Mouse (Mus musculus) neural tube, embryonic 10.5 days (tissue): Measurements from ENCODE around the gene Ebf4.
"Not testable (repeated sequence)": the region's sequence is repeated elsewhere in the genome, so short reads cannot be mapped to it uniquely, and the experiment has no call there.

Source experiments
- DNase-seq: peaks from one replicate; pipeline ENCODE4 v3.0.0-alpha.2; 2017; ENCODE audit warnings: low spot score; ENCODE audit errors: extremely low spot score

Ebf4 gene

DNA sequence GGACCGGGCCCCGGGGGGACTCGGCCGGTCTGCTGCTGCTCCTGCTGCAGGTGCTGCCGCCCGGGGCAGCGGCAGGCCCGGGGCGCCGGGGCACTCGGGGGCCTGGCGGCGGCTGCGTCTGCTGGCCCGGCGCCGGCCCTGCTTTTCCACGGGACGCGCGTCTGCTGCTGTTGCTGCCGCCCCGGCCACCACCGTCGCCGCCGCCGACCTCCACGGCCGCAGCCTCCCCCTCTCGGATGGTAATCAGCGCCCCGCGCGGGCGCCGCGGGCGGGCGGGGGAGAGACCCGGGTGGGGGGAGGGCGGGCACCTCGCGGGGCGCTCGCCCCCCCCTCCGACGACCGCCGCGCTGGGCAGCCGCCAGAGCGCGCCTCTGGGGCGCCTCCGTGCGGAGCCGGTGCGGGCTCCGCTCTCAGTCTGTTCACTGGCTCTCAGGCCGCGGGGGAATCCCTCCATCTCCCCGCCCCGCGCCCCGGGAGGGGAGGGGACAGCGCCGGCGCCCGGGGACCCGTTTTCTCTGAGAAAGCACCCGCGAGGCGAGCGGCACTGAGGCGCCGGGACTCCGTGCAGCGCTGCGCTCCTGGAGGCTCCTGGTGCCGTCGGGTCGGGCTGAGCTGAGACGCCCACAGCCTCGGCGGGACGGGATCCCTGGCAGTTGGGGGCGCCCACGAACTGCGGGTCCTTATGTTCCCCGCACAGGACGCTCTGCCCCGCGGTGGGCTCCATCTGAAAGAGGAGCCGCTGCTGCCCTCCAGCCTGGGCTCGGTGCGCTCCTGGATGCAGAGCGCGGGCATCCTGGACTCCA lies 563 bp downstream of the Ebf4 start:
- DNase-seq = peak; percentile 68

DNA sequence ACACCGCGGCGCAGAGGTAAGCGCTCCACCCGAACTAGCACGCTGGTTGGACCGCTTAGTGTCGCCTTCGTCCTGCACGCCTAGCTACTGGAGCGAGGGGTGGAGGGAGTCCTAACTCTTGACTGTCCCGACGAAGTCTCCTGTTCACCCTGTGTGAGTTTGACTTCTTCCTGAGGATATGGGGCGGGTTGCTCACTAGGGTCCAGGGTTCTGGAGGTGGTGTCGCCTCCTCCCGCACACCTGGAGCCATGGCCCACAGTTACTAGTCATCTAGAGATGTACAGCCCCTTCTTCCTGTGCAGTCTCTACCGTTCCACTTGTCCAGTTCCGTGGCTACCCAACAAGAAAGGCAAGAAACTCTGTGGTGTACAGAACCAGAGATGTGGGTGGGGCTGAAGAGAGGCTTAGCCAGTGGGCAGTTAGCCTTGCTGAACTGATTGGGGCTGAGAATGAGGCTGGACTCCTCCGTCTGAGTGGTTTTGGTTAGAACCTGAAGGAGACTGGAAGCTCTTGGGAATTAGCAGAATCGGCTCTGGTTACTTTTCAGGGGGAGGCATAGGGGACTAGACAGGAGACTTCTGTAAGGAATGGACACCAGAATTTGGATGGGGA lies 1.3 kb downstream of the Ebf4 start:
- DNase-seq = no peak

DNA sequence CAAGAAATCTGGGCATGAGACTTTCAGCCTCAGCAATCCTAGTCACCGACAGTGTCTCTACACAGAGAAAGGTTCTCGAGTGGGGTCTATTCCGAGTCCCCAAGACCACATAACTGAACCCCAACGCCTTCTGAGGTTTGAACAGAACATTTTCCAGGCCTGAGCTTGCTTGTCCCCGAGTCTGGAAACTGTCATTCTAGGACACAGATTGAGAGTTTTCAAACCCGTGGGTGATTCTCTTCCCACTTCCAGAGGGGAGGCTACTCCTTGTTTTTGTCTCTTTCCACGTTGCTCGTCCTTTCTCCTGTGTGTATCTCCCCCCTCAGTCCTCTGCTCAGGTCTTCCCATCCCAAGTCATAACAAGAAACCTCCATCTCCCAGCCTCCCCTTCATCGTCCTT lies 2.6 kb downstream of the Ebf4 start:
- DNase-seq = no peak

DNA sequence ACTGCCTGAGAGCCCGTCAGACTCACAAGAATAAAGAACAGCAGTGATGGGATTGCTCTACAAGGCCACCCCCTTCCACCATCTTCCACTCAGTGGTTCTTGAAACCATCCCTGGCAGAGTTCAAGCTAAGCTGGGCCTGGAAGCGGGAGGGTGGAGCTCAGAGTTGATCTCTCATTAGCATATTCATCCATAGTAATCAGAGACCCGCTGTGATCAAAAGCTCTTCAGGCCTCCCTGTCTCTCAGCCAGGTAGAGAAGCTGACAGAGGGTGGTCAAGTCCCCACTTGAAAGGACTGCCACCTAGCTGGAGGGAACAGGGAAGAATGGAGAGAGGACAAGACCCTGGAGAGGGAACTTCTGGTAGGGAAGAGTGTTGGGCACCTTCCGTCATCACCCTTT lies 8.0 kb downstream of the Ebf4 start:
- no peak for DNase-seq

DNA sequence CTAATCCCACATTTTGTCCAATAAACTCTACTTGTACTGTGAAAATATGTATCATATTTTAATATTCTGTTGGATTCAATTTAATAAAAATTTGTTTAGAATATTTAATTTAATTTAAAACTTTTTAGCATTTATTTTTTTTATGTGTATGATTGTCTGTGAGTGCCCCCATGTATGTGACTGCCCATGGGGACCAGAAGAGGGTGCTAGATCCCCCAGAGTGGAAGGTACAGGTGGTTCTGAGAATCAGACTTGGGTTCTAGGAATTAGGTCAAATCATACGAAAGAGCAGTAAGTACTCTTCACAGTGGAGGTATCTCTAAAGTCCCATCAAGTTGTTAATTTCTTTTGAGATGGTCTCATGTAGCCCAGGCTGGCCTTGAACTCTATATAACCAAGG lies 32.1 kb downstream of the Ebf4 start:
- no peak for DNase-seq

DNA sequence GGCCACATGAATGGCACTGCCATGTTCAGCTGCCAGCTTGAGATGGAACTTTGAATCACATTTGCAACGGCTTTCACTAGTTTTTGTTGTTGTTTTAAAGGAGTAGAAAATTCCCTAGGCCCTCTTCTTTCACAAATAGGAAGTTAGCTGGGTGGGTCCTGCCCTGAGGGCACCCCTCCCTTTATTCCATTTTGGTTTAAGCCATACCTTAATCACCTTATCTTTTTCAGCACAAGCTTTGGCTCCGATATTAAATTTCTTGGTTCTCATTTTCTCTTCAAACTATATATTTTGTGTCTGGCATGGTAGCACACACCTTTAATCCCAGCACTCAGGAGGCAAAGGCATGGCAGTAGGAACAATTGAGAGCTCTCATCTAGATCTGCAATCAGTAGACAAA lies 34.5 kb downstream of the Ebf4 start:
- no peak for DNase-seq

DNA sequence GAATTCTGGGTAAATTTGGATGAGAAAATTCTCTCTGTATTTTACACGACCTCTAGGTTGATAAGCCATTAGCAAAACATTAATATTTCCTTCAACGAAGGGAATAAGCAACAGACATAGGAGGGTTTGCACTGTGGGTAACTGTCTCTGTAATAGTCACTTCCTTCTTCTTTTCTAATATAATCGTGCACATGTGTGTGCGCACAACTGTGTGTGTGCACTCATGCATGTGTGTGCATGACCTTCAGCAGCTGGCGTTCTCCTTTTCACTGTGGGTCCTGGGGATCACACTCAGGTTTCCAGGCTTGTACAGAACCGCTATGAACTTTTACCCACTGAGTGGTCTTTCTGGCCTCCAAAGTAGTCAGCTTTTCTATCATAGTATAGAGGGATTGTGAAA lies 40.1 kb downstream of the Ebf4 start:
- no peak for DNase-seq

DNA sequence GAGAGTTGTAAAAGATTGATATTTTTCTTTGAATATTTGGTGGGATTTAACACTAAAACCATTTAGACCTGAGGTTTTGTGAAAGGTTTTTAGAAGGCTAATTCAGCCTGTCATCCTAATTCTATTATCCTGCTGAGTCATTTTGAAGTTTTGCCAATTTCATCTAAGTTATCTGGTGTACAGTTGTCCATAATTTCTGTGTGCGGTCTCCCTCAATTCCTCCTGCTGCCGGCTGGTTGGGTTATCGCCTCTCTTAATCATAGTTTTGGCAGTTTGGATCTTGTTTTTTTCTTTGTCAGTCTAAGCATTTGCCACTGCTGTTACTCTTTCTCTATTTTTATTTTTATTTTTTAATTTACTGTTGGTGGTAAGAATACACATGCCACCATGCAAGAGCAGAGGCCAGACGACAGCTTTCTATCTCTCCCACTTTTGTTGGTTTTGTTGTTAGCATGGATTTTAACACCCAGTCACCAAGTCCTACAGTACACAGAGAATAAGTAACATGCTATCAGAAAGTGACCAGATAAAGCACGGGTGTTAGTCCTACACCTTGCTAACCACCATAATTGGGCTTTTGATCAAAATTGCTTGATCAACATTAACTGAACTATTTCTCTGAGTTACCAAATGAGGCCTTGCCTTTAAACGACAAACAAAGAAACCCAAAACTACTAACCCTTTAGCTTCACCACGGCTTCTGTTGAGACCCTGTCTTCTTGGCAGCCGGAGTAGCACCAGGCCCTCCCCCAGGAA lies 45.7 kb downstream of the Ebf4 start:
- DNase-seq = no peak

DNA sequence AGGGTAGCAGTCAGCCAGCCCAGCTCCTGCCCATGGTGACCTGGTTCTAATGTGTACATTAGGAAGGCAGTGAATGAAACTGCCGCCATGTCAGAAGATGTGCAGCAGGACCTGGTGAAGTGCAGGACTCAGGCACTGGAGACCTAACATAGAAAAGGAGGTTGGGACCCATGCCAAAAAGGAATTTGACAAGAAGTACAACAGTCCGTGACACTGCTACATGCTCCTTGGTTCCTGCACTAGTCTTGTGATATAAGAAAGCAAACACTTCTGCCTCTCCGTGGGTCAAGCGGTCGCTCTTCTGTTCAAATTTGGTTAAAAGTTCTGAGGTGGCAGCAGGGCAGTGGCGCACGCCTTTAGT lies 46.2 kb downstream of the Ebf4 start:
- no peak for DNase-seq

DNA sequence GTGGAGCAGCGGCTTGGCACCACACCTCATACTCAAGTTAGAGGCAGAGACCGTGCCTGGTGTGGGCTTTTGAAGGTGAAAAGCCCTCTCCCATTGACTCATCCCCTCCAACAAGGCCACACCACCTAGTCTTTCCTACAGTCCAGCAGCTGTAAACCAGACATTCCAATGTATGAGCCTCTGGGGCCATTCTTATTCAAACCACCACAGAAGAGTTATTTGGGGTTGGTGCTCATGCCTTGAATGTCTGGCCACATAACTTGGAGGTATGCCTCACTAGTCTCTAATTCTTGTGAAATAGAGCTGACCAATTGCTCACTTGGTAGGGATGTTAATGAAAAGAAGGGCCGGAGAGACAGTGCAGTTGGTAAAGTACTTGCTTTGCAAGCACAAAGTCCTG lies 55.4 kb downstream of the Ebf4 start:
- no peak for DNase-seq

DNA sequence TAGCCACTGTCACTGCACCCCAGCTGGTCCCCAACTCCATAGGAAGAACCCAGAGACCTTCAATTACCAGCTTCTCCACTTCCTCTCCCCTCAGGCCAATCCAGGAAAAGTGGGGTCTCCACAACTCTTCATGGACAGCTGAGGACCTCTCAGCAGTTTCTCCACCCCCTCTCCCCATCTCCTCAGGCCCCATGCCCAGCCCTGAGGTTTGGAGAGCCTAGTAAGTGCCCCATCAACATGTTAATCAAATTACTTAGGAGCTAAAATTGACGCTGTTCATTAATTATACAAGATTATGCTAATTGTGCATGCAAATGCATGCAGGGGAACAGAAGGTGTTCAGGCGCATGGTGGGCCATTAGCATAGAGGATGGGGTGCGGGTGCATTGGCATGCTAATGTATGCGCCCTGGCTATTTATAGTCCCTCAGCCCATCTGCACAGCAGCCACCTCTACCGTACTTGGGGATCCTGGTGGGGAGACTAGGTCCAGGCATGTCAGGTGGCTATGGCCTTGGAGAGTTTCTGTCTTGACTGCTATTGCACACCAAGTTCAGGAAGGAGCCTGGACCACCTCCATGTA lies 56.9 kb downstream of the Ebf4 start:
- DNase-seq = no peak

DNA sequence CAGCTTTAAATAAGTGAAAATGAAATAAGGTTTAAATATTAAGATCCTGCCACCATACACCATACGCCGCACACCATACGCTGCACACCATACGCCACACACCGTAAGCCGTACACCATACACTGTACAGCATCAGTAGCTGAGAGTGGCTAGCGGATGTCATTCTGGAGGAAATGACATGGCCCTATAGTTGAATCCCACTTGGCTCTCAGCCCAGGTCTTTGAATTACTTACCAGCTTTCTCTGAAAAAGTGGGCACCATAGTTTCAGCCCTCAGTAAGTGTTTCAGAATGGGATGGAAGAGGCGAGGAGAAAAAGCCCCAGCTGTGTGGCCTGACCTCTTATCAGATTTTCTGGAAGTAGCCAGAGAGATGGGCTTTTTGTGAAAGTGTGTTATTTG lies 58.4 kb downstream of the Ebf4 start:
- DNase-seq = no peak

DNA sequence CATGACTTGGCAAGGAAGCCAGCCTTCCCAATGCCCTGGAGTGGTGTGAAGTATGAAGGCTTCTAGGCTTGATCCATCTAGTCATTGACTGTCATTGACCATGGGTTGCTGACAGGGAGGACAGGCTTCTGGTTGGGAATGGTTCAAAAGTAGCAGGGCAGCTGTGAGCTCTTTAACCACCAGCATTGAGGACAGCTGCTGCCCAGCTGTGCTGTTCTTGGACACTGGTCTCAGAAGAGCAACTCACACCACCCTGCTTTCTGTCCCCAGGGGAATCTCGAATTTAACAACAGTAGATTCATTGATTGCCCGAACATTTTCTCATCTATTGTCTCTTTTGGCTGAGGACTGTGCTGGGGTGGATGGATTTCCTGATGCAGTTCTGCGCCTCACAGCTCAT lies 58.9 kb downstream of the Ebf4 start:
- no peak for DNase-seq

DNA sequence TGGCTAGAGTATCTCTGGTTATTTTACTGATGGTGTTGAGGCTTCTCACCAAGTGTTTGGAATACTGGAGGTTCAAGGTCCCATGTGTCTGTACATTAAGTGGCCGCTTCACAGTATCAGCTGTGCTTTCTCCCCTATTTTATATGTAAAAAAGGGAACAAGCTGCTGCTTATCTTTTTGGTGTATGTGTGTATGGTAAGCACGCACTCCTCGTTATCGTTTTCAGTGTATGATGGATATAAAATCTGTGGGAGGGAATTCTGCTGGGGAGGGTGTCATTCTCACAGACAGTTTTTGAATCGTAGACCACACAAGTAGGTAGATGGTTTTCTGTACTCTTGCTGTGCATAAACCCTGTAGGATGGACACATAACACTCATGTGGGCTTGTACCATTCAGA lies 62.6 kb downstream of the Ebf4 start:
- DNase-seq = no peak

DNA sequence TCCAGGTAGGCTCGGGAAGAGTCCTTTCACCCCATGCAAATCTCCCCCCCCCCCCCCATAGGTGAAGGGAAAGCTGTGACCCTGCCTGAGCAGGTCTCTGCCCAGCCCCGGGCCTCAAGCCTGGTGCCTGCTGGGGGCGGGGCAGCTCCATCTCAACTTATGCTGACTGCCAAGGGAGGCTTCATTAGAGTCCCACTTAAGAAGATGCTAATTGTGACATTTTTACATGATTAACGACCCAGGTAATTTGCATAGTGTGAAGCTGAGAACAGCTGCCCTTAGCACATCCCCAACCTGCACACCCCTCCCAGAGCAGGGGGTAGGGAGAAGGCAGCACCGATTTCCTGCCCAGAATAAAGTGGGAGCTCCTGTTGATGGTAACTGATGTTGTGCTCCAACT lies 63.9 kb downstream of the Ebf4 start:
- no peak for DNase-seq

DNA sequence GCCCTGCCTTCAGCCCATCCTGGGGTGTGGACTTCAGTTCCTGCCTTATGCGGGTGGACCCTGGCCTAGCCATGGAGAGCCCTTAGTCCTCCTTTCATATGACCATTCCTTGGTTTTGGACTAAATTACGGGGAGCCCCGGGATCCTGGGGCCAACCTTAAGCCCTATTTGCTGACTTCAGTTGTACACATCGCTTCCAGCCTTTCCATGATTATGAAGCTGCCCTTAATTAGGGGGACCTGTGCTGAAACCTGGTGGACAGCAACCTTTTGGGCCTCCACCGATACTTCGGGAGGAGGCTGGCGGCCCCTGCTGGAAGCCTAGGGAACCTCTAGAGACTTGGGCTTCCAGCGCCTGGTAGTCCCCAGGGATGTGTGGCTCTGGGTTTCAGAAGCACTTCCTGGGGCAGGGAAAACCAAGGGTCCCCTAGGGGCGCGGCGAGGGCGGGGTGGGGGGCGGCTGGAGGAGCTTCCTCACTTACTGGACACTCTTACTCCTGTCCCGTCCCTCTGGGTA lies 67.6 kb downstream of the Ebf4 start:
- DNase-seq = peak; percentile 49

DNA sequence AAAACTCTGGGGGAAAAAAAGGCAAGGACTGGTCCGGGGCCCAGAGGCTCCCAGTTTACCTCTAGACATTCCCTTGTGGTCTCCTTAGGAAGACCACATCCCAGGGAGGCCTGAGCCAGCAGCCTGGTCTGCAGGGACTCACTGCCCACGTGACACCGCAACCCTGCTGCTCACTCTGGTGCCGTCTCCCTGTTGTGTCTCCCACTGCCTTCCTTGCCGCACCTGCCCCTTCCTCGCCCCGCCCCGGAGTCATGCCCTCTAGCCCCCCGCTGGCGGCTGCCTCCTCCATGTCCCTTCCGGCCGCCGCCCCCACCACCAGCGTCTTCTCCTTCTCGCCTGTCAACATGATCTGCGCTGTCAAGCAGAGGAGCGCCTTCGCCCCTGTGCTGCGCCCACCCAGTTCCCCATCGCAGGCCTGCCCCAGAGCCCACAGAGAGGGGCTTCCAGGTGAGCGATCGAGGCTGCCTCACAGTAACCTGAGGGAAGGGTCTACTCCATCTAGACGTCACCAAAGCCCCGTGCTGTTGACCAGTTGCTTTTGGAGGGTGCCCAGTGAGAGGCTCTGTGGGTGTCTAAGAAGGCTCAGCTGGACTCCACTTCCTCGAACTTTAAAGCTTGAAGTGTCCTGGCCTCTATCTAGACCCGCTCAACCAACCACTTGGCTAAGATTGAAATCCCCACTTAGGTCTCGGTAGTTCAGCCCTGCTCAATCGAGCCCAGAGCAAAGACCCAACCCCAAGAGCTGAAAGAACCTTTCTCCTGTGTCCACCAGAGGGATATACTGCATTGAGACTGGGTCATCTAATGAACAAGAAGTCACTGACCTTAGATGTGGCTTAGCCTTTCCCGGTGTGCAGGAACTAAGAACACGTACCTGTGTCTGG lies 70.5 kb downstream of the Ebf4 start:
- peak; percentile 23 for DNase-seq

DNA sequence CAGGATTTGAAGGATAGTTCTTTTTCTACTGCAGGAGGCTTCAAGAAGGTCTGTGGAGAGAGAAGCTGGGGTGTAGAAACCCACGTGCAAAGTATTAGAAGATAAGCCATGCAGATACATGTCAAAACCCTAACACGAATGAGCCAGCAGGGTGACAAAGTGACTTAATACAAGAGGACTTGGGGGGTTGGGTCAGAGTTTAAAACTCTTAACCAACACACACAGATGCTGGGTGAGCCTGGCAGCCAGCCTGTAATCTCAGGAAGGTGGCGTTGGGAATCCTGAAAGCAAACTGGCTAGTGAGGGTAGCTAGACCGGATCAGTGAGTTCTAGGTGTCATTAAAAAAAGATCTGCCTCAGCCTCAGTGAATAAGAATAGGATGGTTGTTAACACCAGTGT lies 72.4 kb downstream of the Ebf4 start:
- DNase-seq = no peak

DNA sequence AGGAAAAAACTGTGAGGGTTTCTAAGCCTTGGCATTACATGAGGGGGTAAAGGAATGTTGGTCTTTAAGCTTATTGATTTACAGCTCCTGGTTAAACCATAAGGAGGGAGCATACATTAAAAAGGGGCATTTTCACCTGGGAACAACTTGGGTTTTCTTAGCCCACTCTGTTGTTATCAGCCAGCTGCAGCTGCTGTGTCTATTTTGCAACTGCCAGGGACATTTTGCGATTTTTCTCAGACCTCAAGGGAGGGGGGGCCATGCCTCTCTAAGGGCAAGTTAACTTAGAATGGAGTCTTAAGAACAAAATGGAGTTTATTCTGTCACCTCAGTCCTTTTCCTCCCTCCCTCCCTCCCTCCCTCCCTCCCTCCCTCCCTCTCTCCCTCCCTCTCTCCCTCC lies 78.1 kb downstream of the Ebf4 start:
- not testable (repeated sequence) for DNase-seq

DNA sequence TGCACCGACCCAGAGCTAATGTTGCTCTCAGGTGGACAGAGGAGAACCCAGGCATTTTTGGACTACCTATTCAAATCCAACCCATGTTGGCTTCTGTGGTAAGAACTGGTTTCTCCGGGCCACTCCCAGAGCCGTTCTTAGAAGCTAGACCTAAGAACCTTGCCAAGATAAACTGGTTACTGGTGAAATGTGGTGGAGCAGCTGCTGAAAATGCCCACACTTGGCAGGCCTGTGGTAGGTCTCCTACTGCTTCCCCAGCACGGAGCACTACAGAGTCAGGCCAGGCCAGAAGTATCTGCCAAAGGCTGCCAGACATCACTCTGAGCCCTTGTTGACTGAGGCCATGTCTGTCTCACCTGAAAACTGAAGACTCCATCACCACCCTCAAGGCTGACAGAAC lies 80.0 kb downstream of the Ebf4 start:
- no peak for DNase-seq

DNA sequence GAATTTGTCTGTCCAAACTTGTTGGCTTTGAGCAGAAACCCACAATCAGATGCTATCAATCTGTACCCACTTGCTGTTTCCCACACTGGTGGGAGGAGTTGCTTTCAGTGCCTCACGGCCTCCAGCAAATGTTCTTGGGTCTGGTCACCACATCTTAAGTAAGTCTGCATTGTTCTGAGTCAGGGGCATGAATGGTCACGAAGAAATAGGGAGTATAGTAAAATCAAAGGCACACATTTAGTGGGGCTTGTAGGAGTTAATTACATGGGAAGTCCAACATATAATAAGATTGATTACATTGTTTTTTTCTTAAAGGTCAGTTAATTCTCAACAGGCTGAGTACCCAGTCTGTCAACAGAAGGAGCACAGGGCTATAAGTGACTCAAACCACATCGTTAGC lies 88.2 kb downstream of the Ebf4 start:
- no peak for DNase-seq
